Mouse (Mus musculus) layer of hippocampus, adult 18-20 months (tissue): ENCODE data around the gene Rap1gds1. TPM values are rescaled to one million over a fixed set of nuclear protein-coding genes. Genes with fewer than 3 reads are reported as not detected.

ENCODE experiments used
- DNase-seq, 2 experiments: peaks; one replicate each; pipeline ENCODE4 v3.0.0; 2022; ENCODE audit warnings: low spot score in 2 of 2
- total RNA-seq, 2 experiments: library from RNA; stranded (reverse); gene quantifications; 2 replicates each; pipeline ENCODE4 v1.2.3; 2021

Gene Rap1gds1
- total RNA-seq, 2 experiments from 2014 or later, result 212 TPM

DNA sequence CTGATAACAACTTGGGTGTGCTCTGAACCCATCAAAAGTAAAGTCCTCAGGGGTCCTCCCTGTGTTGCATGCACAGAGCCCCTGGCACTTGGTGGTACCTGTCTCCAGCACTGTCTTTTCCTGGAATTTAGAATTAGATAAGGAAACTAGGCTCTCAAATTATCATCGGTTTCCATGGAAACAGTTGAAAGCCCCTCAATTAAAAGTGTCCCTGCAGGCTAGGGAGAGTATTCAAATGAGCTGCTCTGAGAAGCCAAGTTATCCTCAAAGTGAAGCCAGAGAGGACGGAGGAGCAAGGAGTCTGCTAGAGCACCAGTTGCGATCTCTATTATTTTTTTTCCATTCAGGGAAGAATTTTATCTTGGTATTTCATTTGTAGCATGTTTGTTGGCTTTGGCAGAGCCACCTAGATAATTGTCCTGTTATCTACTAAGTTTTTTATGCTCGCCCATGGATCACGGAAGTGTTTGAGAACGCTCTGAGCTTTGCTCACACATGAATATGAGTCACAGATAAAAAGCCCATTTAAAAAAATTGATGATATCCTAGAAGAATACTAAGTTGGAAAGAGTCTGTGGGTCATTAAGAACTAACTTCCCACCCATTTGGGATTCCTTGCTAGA lies 193.2 kb downstream of the Rap1gds1 start:
- DNase-seq, result no peak

- no peak for DNase-seq
These were observed 193.8 kb downstream of the Rap1gds1 start for GRCm38 (mm10) chr3:138880999-138881724.

- DNase-seq, result no peak
These were observed 197.3 kb downstream of the Rap1gds1 start for GRCm38 (mm10) chr3:138877741-138878140.

- DNase-seq, result no peak
These were observed 198.1 kb downstream of the Rap1gds1 start for GRCm38 (mm10) chr3:138876931-138877361.

- DNase-seq, result no peak
These were observed 198.6 kb downstream of the Rap1gds1 start for GRCm38 (mm10) chr3:138876418-138876817.

- DNase-seq, result no peak
These were observed 199.1 kb downstream of the Rap1gds1 start for GRCm38 (mm10) chr3:138875936-138876335.

Other genes starting within 250 kb of the Rap1gds1 start
- under 1 TPM in 1 of 2 experiments, not detected in 1; 0.30 TPM for gene Stpg2, start 130.5 kb upstream of the Rap1gds1 start, total RNA-seq